Mouse (Mus musculus) heart, embryonic 10.5 days (tissue): ENCODE measurements around the gene Mrtfa. TPM values are rescaled to one million over a fixed set of nuclear protein-coding genes. Genes with fewer than 3 reads are reported as not detected.
A peak's percentile ranks its signal among the peaks of the same experiment; 100 is the strongest.

Experiments used
- DNase-seq: peaks from one replicate; pipeline ENCODE4 v3.0.0-alpha.2; 2017; ENCODE audit warnings: low spot score
- H3K27ac ChIP-seq: fragments of 300-500 bp; sonication (generic); 2 replicates; pipeline ENCODE4 v1.5.1; 2016; ENCODE audit warnings: mild to moderate bottlenecking
- H3K27me3 ChIP-seq: fragments of 300-500 bp; sonication (generic); 2 replicates; pipeline ENCODE4 v1.6.1; 2016; ENCODE audit warnings: mild to moderate bottlenecking; ENCODE audit not compliant: poor library complexity, insufficient read depth, severe bottlenecking
- H3K36me3 ChIP-seq: fragments of 300-500 bp; sonication (generic); 2 replicates; pipeline ENCODE4 v1.6.1; 2016; ENCODE audit warnings: mild to moderate bottlenecking, moderate library complexity
- H3K4me1 ChIP-seq: fragments of 300-500 bp; sonication (generic); 2 replicates; pipeline ENCODE4 v1.6.1; 2016; ENCODE audit warnings: mild to moderate bottlenecking
- H3K4me3 ChIP-seq: fragments of 300-500 bp; sonication (generic); 2 replicates; pipeline ENCODE4 v1.5.1; 2016; ENCODE audit warnings: mild to moderate bottlenecking, moderate library complexity
- H3K9me3 ChIP-seq: fragments of 300-500 bp; sonication (generic); 2 replicates; pipeline ENCODE4 v1.6.1; 2016; ENCODE audit warnings: mild to moderate bottlenecking, moderate library complexity
- WGBS: fragments of 180-500 bp; shearing (Covaris S2); methylation state at CpG from one replicate; pipeline ENCODE4 v1.1.7; 2016; 5-methylcytosine and 5-hydroxymethylcytosine counted together
- polyA plus RNA-seq: library from polyadenylated mRNA; unstranded; fragments of >200 nt; fragmentation: Nextera tagmentation; extraction: Ambion mirVana; gene quantifications from 2 replicates; pipeline ENCODE4 v1.2.1, GENCODE M21; 2016

The Mrtfa gene
- polyA plus RNA-seq = 18.3 and 26.9 TPM in 2 replicates

DNA sequence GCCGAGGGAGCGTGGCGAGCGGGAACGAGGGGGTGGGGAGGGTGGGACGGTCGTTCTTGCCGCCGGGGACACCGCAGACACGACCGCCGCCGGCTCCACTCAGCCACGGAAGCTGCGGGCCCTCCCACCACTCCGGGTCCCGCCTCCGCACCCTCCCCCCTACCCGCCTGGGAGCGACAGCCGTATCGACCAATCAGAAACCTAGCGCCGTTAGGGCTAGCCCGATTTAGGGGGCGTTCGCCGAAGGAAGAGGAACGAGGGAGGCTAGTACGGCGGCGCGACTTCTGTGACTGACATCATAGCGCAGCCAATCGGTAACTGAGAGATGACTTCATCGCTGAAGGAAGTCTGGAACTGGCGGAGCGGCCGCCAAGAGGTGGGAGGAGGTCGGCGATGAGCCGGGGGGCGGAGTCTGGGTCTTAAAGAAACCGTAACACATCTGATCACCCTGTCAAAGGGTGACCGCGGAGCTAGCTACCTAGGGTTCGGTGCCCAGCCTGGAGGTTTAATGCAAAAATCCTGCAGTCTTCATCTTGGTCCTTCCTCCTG lies at the start of gene Mrtfa:
Mrtfa (minus strand) TSS at position 128 of the 549 bp plus-strand sequence.
- Histone ChIP-seq H3K27ac (peak within 1 kb of the TSS; percentile 93), H3K4me3 (peak within 1 kb of the TSS; percentile 95), H3K36me3 (peaks cover 5% of the 10 kb centered on the region), H3K4me1 (peaks cover 25% of the 10 kb centered on the region), H3K9me3 (no peaks in the 10 kb centered on the region), H3K27me3 (no peaks in the 10 kb centered on the region)
- WGBS = under 1% methylated on average over 48 of the region's 48 CpGs
- DNase-seq = peak; percentile 100

DNA sequence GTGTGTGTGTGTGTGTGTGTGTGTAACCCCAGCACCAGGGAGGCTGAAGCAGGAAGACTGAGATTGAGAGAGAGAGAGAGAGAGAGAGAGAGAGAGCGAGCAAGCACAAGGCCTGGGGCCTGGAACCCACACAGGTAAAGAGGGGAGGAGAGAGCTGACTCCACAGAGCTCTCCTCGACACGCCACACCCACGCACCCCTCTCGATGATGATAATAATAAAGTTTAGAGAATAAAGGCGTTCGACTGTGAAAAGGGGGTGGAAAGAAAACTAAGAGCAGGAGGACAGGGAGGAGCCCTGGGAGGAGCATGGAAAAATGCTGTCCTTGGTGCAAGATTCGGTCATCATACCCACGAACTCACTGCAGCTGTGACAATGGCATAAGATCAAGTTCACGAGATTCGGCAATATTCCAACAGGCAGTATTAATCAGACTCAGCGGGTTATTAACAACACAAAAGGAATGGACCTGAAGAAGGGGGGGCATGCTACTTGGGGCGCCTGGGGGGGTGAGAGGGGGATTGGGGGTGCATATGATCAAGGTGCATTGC lies 49.3 kb upstream of the Mrtfa start:
- DNase-seq = no peak
- H3K36me3 ChIP-seq = 0 out of 2 replicates have a peak, but pooled peaks cover 2% of the 10 kb centered on the region
- WGBS = 77% methylated on average over 13 of the region's 13 CpGs
- H3K27ac ChIP-seq = no peak overlapping the region
- peaks cover 16% of the 10 kb centered on the region for H3K4me1 ChIP-seq
- H3K9me3 ChIP-seq = 0 out of 2 replicates have a peak, but pooled peaks cover 4% of the 10 kb centered on the region
- H3K27me3 ChIP-seq = peaks cover 38% of the 10 kb centered on the region
- no peak overlapping the region for H3K4me3 ChIP-seq

DNA sequence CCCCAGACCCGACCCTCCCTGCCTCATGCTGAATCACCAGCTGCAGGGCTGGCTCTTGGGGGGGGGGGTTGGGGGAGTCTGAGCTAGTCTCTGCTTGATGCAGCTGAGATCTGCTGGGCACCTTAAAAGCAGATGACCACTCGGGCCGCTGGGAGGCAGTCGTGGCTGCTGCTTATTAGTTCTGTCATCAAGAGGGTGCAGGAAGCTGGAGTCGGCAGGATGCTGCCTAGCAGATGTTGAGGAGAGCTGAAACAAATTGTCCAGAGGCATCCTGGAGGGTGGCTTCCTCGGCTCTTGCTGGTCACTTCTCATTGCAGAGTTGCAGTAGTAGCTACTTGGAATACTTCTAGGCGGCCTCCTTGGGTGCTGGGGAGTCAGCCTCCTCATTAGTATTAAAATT lies 48.7 kb upstream of the Mrtfa start:
- WGBS = 15% methylated on average over 7 of the region's 7 CpGs
- H3K4me1 ChIP-seq = peaks cover 16% of the 10 kb centered on the region
- H3K36me3 ChIP-seq = no peaks in the 10 kb centered on the region
- H3K4me3 ChIP-seq = no peak overlapping the region
- 0 out of 2 replicates have a peak, but pooled peaks cover 1% of the 10 kb centered on the region for H3K9me3 ChIP-seq
- no peak for DNase-seq
- H3K27ac ChIP-seq = no peak overlapping the region
- peaks cover 43% of the 10 kb centered on the region for H3K27me3 ChIP-seq

DNA sequence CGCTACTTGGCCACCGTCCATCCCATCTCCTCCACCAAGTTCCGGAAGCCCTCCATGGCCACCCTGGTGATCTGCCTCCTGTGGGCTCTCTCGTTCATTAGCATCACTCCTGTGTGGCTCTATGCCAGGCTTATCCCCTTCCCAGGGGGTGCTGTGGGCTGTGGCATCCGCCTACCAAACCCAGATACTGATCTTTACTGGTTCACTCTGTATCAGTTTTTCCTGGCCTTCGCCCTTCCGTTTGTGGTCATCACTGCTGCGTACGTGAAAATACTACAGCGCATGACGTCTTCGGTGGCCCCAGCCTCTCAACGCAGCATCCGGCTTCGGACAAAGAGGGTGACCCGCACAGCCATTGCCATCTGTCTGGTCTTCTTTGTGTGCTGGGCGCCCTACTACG lies 46.9 kb upstream of the Mrtfa start:
- Histone ChIP-seq H3K4me3 (no peak overlapping the region), H3K27ac (no peak overlapping the region), H3K36me3 (no peaks in the 10 kb centered on the region), H3K4me1 (peaks cover 16% of the 10 kb centered on the region), H3K9me3 (no peaks in the 10 kb centered on the region), H3K27me3 (peaks cover 53% of the 10 kb centered on the region)
- DNase-seq = no peak
- WGBS = 90% methylated on average over 18 of the region's 18 CpGs

DNA sequence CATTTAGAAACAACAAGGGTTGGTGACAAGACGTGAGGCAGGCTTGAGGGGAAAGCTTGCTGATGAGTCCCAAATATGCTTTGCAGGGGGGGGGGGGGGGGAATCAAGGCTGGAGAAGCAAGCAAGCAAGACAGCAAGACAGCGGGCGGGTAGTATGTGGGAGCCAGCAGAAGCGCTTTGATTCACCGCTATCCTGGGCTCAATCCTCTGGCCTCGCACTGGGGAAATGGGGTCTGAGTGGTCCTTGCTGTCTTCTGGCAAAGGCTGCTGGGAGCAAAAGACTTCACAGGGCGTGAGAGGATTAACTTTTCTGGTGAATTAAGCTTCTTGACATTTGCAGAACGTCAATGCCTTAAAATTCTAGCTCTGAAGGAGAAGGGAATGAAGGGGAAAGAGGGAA lies 45.5 kb upstream of the Mrtfa start:
- peaks cover 19% of the 10 kb centered on the region for H3K4me1 ChIP-seq
- 0 out of 2 replicates have a peak overlapping the region, but pooled peaks have one; percentile 12 for H3K27ac ChIP-seq
- no peaks in the 10 kb centered on the region for H3K36me3 ChIP-seq
- peak overlapping the region; percentile 55 for H3K4me3 ChIP-seq
- no peaks in the 10 kb centered on the region for H3K9me3 ChIP-seq
- peaks cover 51% of the 10 kb centered on the region for H3K27me3 ChIP-seq
- 3% methylated on average over 8 of the region's 8 CpGs for WGBS
- no peak for DNase-seq

DNA sequence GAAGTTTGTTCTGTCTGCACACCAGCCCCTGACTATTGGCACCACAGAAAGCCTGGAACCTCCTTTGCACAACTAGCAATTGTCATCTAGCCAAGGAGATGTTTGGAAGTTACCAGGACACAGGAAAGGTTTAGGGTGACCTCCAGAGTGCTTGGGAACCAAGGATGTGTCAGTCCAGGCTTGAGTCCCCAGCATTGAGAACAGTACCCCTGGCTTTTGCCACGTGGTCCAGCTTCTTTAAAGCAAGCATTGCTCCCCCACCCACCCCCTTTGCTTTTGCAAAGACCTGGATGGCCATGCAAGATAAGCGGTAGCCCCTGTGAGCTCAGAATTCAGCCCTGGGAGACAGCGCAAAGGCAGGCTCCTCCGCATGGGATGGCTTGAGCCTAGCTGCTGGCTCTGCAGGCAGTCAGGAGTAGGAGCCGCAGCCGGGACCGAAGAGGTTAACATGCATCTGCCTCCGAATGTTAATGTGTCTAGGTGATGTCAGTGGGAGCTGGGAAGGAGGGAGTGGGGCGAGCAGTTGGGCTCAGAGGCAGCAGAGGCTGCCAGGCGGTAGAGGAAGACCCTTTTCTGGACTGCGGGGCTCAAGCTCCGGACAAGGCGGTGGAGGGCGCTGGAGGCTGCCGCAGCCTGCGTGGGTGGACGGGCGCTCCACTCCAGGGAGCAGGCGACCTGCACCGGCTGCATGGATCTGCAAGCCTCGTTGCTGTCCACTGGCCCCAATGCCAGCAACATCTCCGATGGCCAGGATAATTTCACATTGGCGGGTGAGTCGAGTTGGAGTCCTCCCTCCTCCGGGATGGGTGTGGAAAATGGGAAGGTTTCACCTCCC lies 44.7 kb upstream of the Mrtfa start, which contains the start of gene Mchr1:
Mchr1 (plus strand) TSS at position 414 of the 835 bp plus-strand sequence.
- WGBS = under 1% methylated on average over 25 of the region's 25 CpGs
- Histone ChIP-seq H3K36me3 (no peaks in the 10 kb centered on the region), H3K27me3 (peaks cover 46% of the 10 kb centered on the region), H3K9me3 (no peaks in the 10 kb centered on the region), H3K27ac (0 out of 2 replicates have a peak within 1 kb of the TSS, but pooled peaks have one; percentile 12), H3K4me1 (peaks cover 17% of the 10 kb centered on the region), H3K4me3 (peak within 1 kb of the TSS; percentile 55)
- peak; percentile 80 for DNase-seq

DNA sequence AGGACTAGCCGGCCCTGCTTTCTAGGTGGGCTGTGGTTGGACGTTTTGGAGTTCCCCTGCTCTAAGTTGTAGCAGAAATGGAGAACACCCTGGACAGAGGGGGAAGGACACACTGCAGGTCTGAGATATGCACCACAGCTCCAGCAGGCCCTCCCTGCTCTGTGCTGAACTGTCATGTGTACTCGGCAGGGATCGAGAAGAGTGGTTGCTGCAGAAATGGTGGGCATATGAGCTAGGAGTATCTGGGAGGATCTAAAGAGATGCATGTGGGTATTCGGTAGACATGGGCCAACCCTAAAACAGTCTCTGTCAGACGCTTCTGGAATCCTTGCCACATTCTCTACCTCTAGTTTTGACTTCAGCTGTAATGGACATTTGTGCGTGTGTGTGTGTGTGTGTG lies 40.8 kb upstream of the Mrtfa start:
- no peak overlapping the region for H3K27ac ChIP-seq
- H3K4me1 ChIP-seq = peaks cover 22% of the 10 kb centered on the region
- H3K9me3 ChIP-seq = no peaks in the 10 kb centered on the region
- no peak for DNase-seq
- 71% methylated on average over 7 of the region's 7 CpGs for WGBS
- no peaks in the 10 kb centered on the region for H3K36me3 ChIP-seq
- peaks cover 18% of the 10 kb centered on the region for H3K27me3 ChIP-seq
- H3K4me3 ChIP-seq = no peak overlapping the region

DNA sequence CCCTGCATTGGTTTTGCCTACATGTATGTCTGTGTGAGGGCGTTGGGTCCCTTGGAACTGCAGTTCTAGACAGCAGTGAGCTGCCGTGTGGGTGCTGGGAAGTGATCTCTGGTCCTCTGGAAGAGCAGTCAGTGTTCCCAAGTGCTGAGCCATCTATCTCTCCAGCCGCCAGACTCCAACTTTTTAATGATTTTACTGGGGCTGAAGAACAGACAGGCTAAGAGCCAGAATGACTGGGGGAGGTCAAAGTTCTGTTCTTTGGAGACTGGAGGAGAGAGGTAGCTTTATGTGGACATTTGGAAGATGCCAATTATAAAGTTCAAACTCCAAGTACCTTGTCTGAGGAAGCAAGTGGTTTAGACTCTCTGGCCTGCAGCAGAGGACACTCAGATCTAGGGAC lies 39.2 kb upstream of the Mrtfa start:
- Histone ChIP-seq H3K9me3 (no peaks in the 10 kb centered on the region), H3K4me1 (peaks cover 11% of the 10 kb centered on the region), H3K4me3 (no peak overlapping the region), H3K36me3 (no peaks in the 10 kb centered on the region), H3K27me3 (peaks cover 17% of the 10 kb centered on the region), H3K27ac (no peak overlapping the region)
- WGBS = 59% methylated on average over 3 of the region's 3 CpGs
- DNase-seq = no peak

DNA sequence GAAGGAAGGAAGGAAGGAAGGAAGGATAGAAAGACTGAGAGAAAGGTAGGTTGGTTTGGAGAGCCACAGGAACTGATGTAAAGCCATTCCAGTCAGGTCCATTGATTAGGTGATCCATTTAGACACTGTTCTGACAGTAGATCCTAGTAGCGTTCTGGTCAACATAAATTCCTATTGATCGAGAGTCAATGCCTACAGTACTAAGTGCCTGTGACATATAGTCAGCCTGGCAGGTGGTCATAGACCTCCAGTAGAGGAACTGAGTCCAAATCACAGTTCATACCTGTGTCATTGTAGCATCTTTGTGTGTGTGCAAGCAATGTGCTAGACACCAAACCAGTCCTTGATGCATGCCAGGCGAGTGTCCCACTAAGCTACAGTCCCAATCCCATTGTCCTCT lies 37.7 kb upstream of the Mrtfa start:
- H3K27me3 ChIP-seq = 0 out of 2 replicates have a peak, but pooled peaks cover 7% of the 10 kb centered on the region
- no peak overlapping the region for H3K27ac ChIP-seq
- H3K9me3 ChIP-seq = no peaks in the 10 kb centered on the region
- H3K36me3 ChIP-seq = no peaks in the 10 kb centered on the region
- DNase-seq = no peak
- H3K4me3 ChIP-seq = no peak overlapping the region
- WGBS = 83% methylated on average over 3 of the region's 3 CpGs
- peaks cover 11% of the 10 kb centered on the region for H3K4me1 ChIP-seq

DNA sequence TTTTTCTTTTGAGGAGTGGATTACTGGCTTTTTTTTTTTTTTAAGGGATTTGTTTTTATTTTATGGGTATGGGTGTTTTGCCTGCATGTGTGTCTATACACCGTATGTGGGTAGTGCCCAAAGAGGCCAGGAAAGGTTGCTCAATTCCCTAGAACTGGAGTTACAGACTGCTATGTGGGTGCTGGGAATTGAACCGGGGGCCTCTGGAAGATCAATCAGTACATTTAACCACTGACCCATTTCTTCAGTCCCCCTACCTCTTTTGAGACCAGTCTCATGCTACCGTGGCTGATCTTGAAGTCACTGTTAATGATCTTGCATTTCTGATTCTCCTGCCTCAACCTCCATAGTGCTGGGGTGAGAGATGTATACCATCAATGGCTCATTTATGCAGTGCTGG lies 36.7 kb upstream of the Mrtfa start:
- no peaks in the 10 kb centered on the region for H3K9me3 ChIP-seq
- no peak for DNase-seq
- no peak overlapping the region for H3K27ac ChIP-seq
- H3K27me3 ChIP-seq = 0 out of 2 replicates have a peak, but pooled peaks cover under 1% of the 10 kb centered on the region
- WGBS = 87% methylated on average over 3 of the region's 3 CpGs
- no peak overlapping the region for H3K4me3 ChIP-seq
- H3K4me1 ChIP-seq = peaks cover 11% of the 10 kb centered on the region
- no peaks in the 10 kb centered on the region for H3K36me3 ChIP-seq

DNA sequence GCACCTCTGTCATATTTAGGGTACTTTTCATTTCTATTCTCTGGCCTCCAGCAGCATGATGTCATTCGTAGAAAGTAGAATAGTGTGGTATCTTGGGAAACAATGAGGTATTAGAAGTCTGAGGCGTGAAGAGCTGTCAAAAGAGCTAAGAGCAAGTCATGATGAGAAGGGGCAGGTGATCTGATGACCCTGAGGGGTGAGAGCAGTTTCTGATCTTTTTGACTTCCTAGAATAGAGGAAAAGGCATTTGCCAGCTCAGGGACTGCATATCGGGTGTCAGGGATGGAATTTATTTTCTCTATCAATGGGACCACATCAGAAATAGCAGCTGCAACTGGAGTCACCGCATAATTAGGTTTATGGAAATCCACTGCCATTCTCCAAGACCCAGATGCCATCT lies 36.2 kb upstream of the Mrtfa start:
- no peak overlapping the region for H3K4me3 ChIP-seq
- H3K27me3 ChIP-seq = no peaks in the 10 kb centered on the region
- H3K9me3 ChIP-seq = no peaks in the 10 kb centered on the region
- no peak for DNase-seq
- WGBS = 77% methylated on average over 4 of the region's 4 CpGs
- no peaks in the 10 kb centered on the region for H3K36me3 ChIP-seq
- no peak overlapping the region for H3K27ac ChIP-seq
- H3K4me1 ChIP-seq = peaks cover 11% of the 10 kb centered on the region

DNA sequence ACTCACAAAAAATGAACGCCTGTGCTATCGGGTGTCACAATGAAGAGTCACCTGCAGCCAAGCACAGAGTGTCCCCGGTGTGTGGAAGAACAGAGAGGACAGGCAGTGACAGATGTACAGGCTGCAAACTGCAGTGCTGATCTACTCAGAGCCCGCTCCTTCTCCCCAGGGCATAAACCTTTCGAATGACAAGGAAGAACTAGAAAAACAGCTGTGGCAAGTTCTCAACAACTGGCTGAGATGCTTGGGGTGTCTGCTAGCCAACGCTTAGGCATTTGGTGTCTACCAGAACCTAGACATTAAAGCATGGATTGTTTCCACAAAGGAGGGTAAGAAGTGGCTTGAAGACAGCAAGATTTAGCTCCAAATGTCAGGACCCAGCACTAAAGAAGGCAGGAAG lies 35.2 kb upstream of the Mrtfa start:
- Histone ChIP-seq H3K4me3 (no peak overlapping the region), H3K9me3 (no peaks in the 10 kb centered on the region), H3K27me3 (no peaks in the 10 kb centered on the region), H3K4me1 (peaks cover 6% of the 10 kb centered on the region; the same call in 1 of the 2 replicates), H3K27ac (no peak overlapping the region), H3K36me3 (no peaks in the 10 kb centered on the region)
- no peak for DNase-seq
- 72% methylated on average over 6 of the region's 6 CpGs for WGBS

DNA sequence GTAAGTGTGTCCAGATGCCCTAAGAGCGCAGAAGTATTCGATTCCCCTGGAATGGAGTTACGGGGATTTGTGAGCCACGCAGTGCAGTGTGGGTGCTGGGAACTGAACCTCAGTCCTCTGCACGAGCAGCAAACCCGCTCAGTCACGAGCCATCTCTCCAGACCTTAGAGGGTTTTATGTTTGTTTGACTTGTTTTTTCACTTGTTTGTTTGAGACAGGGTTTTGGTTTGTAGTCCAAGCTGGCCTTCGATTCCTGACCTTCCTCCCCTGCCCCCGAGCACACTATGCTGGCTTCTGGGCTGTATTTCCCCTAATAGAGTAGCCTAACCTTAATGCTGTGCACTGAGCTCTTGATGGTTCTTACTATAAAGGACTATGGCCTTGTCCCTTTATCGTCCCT lies 34.5 kb upstream of the Mrtfa start:
- Histone ChIP-seq H3K9me3 (no peaks in the 10 kb centered on the region), H3K27me3 (no peaks in the 10 kb centered on the region), H3K4me3 (no peak overlapping the region), H3K36me3 (no peaks in the 10 kb centered on the region), H3K27ac (no peak overlapping the region), H3K4me1 (peaks cover 3% of the 10 kb centered on the region; the same call in 1 of the 2 replicates)
- DNase-seq = no peak
- WGBS = 85% methylated on average over 10 of the region's 10 CpGs
